Mouse (Mus musculus): ENCODE results near the gene Slc44a3. TPM values are rescaled to one million over a fixed set of nuclear protein-coding genes. Genes with fewer than 3 reads are reported as not detected.

Slc44a3 gene
- total RNA-seq, 2 experiments from 2014 or later: not detected

DNA sequence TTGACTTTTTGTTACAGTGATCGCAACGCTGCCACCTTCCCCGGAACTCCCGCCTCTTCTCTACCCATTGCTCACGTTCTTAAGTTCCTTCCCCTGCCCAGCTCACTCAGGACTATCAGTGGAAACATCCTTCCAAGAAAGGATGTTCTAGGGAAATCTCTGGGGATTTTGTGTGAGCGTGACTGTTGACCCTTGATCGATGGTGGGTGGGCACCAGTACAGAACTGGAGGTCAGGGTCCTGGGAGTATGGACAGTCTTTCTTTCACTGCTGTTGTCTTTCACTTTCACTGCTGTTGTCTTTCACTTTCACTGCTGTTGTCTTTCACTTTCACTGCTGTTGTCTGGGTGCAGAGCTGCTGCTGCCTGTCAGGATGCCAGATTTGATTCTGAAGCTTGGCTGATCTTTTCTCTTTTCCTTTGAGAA, 38.2 kb downstream of the Slc44a3 start:
- no peak for DNase-seq

DNA sequence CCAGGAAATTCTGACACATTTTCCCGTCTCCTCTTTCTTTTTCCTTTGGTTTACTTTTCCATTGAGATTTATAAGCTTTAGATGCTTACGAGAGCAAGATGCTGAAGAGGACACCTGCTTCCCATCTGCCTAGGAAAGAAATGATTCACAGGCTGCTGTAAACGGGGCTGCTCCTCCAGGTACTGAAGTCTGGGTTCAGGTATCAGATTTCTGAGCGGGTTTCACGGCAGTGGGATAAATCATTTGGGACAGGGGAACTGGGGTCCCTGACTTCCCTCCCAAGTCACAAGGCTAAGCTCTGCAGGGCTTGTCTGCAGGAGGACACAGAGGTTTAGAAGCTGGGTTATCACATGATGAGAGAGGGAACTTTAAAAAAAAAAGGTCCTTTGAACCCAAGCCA, 40.2 kb downstream of the Slc44a3 start:
- DNase-seq: no peak

DNA sequence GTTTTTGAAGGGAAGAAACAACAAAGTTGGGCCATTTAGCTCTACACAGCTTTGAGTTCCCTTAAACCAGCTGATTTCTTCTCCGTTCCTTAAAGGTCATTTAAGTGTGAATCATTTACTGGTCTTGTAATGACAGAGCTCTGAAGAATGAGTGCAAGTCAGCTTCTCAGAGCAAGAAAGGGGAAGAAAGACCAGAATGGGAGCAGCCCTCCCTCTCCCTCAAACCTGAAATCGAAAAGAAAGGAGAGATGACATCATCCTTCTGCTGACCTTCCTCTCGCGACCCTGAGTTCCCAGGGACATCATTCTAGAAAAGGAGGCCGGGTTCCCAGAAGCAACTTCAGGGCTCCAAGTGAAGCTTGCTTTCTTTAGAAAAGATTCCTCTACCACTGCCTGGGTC, 41.3 kb downstream of the Slc44a3 start:
- no peak for DNase-seq

DNA sequence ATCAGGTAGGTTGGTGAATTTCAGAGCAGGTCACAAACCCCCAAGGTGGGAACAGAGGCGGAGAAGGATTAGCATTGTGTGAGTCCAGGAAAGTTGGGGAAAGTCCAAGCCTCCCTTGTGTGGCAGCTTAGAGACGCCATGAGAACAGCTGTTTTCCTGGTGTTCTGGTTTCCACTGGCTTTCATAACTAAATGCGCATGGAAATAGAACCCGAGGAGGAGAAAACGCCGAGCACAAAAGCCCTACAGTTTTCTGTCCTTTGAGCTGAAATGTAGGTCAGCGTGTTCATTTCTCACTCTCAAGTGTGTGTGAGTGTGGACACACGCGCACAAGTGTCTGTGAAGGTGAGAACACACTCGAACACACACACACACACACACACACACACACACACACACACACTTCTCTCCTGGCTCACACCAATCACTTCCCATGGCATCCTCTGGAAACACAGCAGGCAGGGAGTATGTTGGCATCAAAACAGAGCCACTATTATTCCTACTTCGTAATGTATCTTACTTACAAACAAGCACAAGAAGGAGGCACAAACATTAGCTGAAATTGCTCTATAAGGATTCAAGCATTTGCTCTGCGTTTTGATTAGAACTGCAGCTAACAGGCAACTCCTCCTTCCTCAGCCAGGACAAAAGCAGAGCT, 42.6 kb downstream of the Slc44a3 start:
- peak in 1 of 2 experiments; percentile 34 for DNase-seq

DNA sequence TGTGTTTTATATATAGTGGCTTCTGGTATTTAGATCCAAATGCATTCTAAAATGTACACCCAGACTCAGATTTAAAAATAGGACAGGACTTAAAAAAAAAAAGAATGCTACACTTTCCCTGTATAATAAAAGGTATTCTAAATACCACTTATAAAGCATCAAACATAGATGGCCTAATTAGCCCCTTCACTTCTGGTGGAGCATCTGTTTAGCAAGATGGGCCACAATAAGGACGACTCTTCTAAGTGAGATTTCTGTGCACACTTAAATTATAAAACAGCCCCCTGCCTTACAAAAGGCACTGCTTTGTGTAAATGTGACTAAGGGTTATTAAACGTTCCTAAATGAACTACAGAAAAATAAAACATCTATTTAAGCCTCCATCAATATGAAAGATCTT, 47.0 kb downstream of the Slc44a3 start:
- DNase-seq: no peak

DNA sequence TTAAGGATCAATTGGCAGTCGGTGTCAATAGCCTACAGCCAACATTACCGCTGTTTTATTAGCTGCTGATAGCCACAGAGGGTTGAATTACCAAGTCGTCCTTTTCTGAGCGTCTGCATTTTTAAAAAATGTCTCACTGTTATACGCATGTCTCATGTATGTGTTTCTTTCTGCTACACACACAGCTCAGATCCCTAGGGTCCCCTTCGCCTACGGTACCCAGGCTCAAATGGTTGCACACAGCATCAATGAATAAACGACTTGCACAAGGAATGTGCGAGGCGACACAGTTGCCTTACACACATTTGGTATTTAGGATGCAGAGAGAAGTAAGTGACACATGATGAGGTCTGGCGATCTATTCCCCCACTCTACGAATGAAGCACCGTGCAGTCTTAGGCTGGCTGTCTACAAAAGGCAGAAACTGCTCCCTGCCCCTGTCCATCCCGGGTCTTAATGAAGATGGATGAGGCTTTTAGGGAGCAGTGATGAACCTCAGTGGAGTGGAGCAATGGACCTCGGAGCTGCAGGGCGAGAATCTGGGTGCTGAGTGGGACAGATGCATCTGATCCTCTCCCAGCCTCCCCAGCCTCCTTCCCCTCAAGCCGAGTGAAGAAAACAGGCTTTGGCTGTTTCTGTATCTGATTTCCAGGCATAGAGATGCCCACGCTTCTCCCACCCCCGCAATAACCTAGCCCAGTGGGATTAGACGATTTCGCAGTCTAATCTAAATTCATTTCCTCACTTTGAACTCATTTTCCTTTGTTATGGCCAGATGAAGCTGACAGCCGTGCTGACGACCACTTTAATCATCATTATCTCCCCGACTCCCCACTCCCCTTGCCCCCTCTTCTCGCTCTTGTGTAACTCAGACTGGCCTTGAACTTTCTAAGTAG, 48.7 kb downstream of the Slc44a3 start:
- DNase-seq: no peak

DNA sequence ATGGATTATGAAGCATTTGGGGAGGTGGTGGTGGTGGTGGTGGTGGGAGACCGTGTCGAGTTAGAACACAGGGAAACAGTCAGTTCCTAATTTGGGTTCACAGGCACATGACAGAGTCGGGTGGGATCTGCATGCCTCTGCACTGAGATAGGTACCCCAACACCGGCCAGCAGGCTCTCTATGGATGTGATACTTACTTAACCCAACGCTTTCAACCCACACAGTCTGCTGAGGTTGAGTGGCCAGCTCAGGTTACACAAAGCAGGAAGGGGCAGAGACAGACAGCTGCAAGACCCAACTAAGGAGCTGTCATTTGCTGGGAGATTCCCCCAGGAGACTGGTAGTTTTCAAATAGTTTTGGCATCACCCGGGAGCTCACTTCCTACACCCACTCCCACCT, 50.6 kb downstream of the Slc44a3 start:
- DNase-seq: no peak

DNA sequence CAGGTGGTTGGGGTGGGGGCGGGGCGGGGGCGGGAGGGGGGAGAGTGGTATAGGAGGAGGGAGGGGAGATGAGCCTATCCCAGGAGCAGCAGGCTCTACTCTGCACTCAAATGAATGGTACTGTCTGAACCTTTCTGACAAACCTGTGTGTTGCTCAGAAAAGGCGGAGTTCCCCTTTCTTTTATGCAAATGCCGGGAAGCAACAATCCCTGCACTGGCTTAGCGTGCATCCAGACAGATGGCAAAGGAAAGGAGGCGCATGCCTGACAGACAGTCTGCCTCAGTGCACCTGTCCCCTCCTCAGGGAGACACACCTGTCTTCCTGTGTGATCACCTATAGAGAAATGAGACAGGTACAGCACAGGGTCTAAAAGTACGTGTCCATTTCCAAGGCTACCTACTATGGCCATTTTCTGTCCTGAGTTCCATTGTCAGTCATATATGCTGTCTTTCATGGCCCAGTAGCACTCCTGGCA, 51.2 kb downstream of the Slc44a3 start:
- DNase-seq: no peak

DNA sequence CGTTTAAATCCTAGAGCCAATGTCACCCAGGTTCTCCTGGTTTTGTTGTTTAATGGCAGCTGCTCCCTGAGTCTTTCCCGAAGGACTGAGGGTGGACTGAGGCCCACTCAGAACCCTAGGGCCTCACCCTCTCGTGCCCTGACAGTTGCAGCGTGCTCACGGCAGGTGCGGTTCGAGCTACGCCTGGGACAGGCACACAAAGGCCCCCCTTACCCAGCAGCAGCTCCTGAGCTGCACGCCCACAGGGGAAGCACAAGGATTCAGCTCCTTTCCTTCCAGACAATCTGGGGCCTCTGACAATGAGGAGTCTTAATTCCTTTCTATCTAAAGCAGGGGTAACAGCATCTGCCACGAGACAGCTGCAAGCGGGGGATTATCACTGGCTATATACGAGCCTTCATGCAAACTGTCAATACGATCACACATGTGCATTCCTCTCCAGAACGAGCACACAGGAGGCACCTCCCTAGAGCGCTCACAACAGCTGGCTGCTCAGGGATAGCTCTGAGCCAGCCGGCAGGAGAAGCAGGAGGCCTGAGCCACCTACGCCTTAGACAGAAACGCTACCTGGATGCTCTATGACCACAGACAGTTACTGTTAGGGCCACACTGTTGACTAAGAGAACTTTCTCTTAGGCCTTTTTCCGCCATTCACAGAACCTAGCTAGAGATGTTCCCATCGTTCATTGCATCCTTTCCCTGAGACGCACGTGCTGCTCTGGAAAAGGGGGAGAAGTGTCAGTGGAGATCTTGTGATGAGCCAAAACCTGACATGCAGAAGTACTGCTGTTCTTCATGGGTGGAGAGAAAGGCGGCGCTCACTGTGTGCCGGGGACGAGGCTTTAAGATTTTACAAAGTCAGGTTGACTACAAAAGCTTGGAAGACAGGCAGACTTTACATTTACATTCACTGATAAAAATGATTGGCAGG, 51.9 kb downstream of the Slc44a3 start:
- DNase-seq: no peak

DNA sequence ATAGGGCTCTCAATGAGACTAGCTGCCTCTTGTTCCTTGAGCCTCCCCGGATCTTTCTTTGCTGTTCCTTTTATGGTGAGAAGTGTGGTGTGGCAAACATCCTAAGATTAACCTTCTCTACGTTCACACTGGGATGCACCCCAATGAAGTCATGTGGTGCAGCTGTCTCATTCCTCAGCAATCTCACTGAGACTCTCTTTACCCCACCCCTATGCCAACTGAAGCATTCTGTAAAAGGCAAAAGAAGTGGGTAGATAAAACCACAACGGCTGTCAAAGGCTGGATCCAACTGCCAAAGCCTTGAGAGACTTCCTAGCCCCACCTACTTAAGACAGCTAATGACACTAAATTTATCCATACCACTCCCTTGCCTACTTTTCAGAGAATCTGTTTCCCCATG, 57.5 kb downstream of the Slc44a3 start:
- no peak for DNase-seq

DNA sequence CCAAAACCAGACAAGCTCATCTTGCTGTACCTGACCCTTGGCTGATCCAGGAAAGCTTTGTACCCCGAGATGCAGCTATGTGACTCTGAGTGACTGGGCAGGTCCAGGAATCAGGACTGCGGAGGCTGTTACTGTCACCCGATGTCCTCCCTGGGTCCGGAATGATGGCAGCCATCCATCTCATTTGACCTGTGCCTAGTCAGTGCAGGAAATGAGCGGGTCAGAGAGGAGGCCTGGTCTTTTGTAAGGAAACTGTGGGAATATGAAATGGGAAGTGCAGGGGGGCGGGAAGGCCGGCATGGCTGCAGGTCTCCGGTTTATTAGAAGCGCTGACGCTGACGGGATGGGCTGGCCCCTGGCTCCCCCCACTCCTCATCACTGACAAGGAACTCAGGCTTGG, 60.5 kb downstream of the Slc44a3 start:
- DNase-seq: no peak

DNA sequence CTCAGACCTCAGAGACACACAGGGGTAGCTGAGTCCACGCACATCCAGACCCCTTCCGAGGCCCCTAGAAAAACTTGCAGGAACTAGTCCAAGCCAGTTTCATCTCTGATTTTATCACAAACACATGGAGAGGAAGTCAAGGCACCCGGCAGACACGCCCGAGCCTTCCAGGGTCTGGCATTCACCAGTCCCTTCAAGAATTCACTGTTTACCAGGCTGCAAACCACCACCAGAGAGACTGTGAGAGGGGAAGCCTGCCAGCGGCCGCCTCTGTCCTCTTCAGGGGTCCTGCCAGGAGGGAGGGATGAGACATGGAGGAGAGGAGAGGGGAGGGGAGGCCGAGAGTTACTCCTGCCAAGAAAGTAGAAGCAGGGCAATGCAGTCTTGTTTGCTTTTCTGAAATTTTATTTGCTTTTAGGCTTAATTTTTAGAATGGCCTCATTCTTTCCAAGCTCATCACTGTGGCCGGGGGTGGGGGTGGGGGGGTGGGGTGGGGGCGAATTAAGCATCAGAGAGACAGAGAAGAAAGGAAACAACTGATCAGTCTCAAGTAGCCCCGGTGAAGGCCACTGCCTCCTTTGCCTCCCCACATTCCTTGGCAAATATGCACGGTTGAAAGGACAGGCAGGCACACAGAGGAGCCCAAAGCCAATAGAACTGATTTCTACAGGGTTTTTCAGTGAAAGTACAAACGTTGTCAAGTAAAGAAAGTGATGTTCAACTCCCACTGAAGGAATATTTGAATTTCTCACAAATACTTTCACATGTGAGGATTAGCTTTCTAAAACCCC, 62.8 kb downstream of the Slc44a3 start:
- no peak for DNase-seq

DNA sequence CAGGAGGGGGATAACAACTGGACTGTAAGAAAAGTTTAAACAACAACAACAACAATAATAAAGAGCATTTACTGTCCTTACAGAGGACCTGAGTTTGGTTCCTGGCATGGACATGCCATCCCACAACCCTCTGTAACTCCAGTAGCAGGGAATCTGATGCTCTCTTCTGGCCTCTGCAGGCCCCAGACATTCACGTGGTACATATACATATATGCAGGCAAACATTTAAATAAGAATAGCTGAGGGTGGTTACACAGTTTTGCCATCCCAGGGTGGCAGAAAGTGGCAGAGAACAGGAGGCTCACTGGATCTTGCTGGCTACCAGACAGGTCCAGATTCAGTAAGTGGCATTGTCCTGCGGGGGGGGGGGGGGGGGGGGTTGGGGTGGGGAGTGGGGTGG, 64.1 kb downstream of the Slc44a3 start:
- DNase-seq: no peak

DNA sequence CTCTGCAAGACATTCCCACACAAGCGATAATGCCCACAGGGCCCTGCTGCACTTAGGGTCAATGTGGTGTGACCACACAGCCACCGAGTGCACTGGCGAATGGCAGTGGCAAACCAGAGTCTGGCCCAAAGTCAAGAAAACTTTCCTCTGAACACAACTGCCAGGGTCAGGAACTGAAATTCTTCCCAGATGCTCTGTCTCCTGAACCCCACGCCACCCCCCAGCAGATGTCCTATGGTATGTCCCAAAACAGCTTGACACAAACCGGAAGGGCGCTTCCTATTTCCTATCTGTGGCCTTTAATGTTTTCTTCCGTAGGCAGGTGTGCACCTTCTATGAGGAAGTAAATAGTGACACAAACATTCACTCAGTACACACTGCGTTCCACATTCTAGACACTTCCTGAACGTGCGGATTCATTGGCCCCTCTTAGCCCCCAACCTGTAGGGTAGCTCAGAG, 65.1 kb downstream of the Slc44a3 start:
- DNase-seq: no peak

DNA sequence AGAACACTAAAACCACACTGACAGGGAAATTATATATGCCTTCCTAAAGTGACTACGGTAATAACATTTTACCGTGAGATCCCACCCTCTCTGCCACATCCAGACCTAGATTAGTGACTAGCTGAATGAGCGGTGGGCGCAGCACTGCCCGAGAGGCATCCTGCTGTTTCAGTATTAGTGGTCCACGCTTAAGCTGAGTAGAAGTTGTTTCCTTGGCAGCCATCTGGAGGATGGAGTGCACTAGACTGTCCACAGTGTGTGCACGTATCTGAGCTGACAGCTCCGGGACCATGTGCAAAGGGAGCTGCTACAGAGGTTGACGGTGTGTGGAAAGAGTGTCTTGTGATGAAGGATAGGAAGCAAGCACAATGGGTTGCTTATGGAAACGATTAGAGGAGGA, 66.4 kb downstream of the Slc44a3 start:
- DNase-seq: no peak

DNA sequence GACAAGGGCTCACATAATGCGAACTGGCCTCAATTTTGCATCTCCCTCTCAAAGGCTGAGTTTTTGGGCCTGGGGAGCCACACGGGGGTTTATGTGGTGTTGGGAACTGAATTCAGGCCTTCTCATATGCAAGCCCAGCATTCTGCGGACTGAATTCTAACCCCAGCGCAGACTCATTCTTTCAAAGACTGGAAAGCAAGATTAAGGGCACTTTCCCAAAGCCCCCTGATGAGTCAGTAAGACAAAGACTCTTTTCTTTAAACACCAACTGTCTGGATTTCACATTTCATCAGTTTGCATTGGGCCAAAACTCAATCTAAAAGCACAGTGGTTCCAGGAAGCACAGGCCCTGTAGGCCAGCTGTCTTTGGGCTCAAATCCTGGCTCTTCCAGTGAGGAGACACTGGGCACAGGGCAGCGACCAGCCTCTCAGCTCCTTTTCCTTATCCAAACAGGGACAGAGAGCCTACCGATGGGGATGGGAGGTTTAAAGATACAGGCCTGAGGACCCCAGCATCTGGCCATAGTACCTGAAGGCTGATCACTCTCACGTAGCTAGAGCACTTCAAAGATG, 67.4 kb downstream of the Slc44a3 start:
- DNase-seq: no peak

DNA sequence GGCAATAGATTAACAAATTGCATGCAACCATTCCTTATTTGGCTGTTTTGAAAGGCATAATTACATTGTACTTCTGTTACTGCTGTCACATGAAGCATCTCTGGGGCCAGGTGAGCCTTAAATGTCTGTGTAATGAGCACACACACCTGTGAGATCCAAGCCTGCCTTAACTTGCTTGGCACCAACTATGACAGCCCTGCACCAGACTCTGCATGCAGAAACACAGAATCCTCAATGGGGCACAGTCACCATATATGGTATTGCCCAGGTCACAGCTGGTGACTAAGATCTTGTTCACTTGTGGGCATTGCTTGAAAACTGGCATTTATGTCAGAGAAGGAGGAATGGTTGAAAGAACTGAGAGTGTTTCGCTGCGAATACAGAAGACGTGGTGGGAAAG, 69.4 kb downstream of the Slc44a3 start:
- DNase-seq: no peak

DNA sequence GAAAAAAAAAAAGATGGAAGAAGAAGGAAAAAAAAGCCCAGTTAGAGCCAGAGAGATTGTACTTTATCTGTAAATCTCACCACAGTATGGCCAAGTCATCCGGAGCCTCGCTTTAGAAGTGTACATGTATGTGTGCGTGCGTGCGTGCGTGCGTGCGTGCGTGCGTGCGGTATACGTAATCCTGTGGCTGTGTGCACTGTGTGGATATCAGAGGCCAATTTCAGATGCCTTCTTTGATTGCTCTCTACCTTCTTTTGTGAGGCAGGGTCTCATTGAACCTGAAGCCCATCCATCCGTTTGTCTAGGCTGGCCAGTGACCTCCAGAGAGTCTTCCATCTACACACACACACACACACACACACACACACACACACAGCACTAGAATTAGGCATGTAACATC, 70.7 kb downstream of the Slc44a3 start:
- no peak for DNase-seq

DNA sequence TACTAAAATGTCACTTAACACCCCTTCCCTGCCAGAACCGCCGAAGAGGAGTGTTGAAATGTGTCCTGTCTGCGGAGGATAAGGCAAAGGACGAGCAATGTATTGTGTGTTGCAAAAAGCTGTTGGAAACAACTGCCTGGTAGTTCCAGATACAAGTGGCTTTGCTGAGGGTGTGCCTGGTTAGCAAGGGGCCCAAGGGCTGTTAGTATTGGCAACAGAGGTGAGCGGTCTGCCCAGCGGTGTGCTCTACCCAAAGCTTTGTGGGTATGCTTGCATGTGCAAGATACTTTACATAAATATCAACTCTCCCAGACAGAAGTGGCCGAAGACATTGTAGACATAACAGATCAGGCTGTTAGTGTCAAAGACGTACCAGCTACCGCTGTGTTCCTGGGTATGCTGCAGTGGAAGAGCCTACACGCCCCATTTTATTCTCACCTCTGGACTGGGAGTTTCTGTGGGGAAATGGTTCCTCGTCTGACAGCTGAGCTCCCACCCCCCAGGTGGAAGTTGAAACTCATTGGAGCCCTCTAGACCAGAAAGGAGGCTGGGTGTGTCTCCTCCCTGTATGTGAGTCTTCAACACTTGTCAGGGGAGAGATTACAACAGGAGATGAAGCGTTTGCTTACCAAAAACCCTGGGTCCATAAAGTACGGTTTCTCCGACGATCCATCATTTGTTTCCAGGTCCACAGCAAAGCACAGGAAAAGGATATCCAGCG, 71.6 kb downstream of the Slc44a3 start:
- no peak for DNase-seq

All from layer of hippocampus, postnatal 36 days (tissue).